Mouse (Mus musculus) c-Kit-positive CD71-positive TER-119-positive erythroid progenitor cells, embryonic 14.5 days (primary cell): ENCODE results near the gene Pgpep1l.

Experiments
- DNase-seq: peaks from one replicate; pipeline ENCODE4 v3.0.0-alpha.2; 2013; ENCODE audit warnings: low spot score

Pgpep1l gene

GRCm38 (mm10) chr7:68213842-68214241 is 50.2 kb downstream of the Pgpep1l start:
- DNase-seq = no peak

DNA sequence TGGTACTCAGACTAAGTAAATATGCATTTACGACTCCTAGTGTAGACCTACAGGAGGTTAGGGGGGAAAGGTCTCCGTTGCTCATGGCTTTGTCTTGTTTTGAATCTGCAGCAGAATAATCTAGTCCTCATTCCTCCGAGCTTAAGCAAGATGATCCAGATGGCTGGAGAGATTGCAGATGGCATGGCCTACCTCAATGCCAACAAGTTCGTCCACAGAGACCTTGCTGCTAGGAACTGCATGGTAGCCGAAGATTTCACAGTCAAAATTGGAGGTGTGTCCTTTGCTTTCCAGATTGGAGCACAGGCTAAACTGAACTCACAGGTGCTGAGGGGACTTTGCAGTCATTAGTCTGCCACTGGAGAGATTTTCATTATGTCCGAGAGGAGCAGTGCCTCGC is 52.1 kb downstream of the Pgpep1l start:
- no peak for DNase-seq

- DNase-seq = no peak
Measured at GRCm38 (mm10) chr7:68210417-68210816, 53.6 kb downstream of the Pgpep1l start.

GRCm38 (mm10) chr7:68209039-68209438 is 55.0 kb downstream of the Pgpep1l start:
- DNase-seq = no peak

GRCm38 (mm10) chr7:68205776-68206427 is 58.1 kb downstream of the Pgpep1l start:
- no peak for DNase-seq

GRCm38 (mm10) chr7:68199609-68200008 is 64.4 kb downstream of the Pgpep1l start:
- no peak for DNase-seq

DNA sequence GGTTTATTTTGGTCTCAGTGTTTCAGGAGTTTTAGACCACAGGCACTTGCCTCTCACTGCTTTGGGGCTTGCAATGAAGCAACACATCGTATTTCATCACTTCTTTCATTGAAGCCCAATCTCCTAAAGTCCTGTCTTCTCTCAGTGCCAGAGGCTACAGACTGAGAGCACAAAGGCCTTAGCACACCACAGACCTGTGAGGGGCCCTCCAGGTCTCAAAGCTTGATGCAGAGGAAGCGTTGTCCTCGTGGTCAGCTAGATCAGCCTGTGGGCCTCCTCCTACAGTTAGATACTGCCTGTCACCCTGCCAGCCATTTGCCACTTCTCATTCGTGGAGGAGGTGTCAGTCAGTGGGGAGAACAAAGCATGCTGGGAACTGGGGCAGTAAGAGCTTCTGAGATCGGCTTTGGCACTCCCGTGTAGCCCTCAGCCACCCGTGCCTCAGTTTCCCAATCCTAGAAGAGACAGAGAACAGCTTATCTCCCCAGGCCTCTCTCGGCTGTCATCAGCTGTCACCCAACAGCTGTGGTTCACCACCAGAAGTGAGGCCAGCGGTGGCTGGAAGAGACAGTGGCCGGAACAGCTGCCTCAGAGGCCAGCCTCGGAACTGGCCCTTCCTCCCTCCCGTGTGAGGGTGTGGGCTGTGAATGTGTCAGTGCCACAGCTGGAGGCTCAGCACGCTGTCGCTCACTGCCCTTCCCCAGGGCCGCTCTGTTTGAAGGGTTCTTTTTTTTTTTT is 69.9 kb downstream of the Pgpep1l start:
- DNase-seq = no peak

- DNase-seq = no peak
Measured at GRCm38 (mm10) chr7:68189691-68190456, 74.2 kb downstream of the Pgpep1l start.

- DNase-seq = peak; percentile 51
Measured at GRCm38 (mm10) chr7:68189211-68189610, 74.8 kb downstream of the Pgpep1l start.
